Mouse (Mus musculus) hindbrain, embryonic 12.5 days (tissue): ENCODE results near the gene Nelfb. TPM values are rescaled to one million over a fixed set of nuclear protein-coding genes. Genes with fewer than 3 reads are reported as not detected.

Experiments
- ATAC-seq: fragments of 200-750 bp; cut with Nextera tagmentation; 2 replicates; pipeline ENCODE4 v1.8.0; 2017; ENCODE audit warnings: moderate TSS enrichment; ENCODE audit not compliant: low FRiP score
- H3K27ac ChIP-seq: fragments of 300-500 bp; sonication (generic); 2 replicates; pipeline ENCODE4 v1.5.1; 2016; ENCODE audit warnings: mild to moderate bottlenecking
- H3K27me3 ChIP-seq: fragments of 300-500 bp; sonication (generic); 2 replicates; pipeline ENCODE4 v1.6.1; 2016; ENCODE audit warnings: mild to moderate bottlenecking
- H3K36me3 ChIP-seq: fragments of 300-500 bp; sonication (generic); 2 replicates; pipeline ENCODE4 v1.6.1; 2016; ENCODE audit warnings: mild to moderate bottlenecking
- H3K4me1 ChIP-seq: fragments of 300-500 bp; sonication (generic); 2 replicates; pipeline ENCODE4 v1.6.1; 2016
- H3K4me2 ChIP-seq: fragments of 300-500 bp; sonication (generic); replicated peaks from 2 replicates; pipeline ENCODE4 v1.6.1; 2016; ENCODE audit warnings: mild to moderate bottlenecking
- H3K4me3 ChIP-seq: fragments of 300-500 bp; sonication (generic); 2 replicates; pipeline ENCODE4 v1.5.1; 2016; ENCODE audit warnings: mild to moderate bottlenecking
- H3K9ac ChIP-seq: fragments of 300-500 bp; sonication (generic); 2 replicates; pipeline ENCODE4 v1.6.1; 2016; ENCODE audit warnings: mild to moderate bottlenecking, moderate library complexity
- H3K9me3 ChIP-seq: fragments of 300-500 bp; sonication (generic); replicated peaks from 2 replicates; pipeline ENCODE4 v1.6.1; 2016; ENCODE audit warnings: mild to moderate bottlenecking
- WGBS: fragments of 180-500 bp; shearing (Covaris S2); methylation state at CpG from one replicate; pipeline ENCODE4 v1.1.7; 2016; 5-methylcytosine and 5-hydroxymethylcytosine counted together
- polyA plus RNA-seq: library from polyadenylated mRNA; unstranded; fragments of >200 nt; fragmentation: Nextera tagmentation; extraction: Ambion mirVana; gene quantifications from 2 replicates; pipeline ENCODE4 v1.2.1, GENCODE M21; 2016

Nelfb gene
- polyA plus RNA-seq, 1 experiment from 2014 or later: 117 TPM

GRCm38 (mm10) chr2:25170326-25171100 lies 40.8 kb downstream of the Nelfb start:
- no peak overlapping the region for H3K4me3 ChIP-seq
- no peak overlapping the region for H3K4me2 ChIP-seq
- no peaks in the 10 kb centered on the region for H3K36me3 ChIP-seq
- peaks cover 52% of the 10 kb centered on the region for H3K4me1 ChIP-seq
- H3K27me3 ChIP-seq: 0 out of 2 replicates have a peak, but pooled peaks cover 3% of the 10 kb centered on the region
- H3K9ac ChIP-seq: no peak overlapping the region
- no peak for ATAC-seq
- H3K27ac ChIP-seq: 0 out of 2 replicates have a peak overlapping the region, but pooled peaks have one; percentile 57
- no peaks in the 10 kb centered on the region for H3K9me3 ChIP-seq
- WGBS: 69% methylated on average over 10 of the region's 10 CpGs

DNA sequence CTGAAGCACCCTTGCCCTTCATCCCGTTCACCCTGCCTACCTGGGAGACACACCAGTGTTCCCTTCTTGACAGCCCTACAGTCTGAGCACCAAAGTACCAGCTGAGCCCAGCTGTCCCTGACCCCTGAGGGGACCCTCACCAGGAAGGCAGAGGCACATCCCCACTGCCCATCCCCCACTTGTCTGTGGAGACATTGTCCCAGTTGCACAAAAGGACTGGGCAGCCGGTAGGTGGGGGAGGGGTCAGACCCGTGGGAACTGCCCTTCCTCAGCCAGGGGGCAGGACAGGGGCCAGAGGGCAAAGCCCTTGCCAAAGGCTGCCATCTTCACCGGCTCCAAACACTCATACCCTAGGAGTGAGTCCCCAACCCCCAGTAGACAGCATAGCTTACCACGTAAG lies 41.5 kb downstream of the Nelfb start:
- H3K9me3 ChIP-seq: no peaks in the 10 kb centered on the region
- peaks cover 46% of the 10 kb centered on the region for H3K4me1 ChIP-seq
- no peak overlapping the region for H3K4me2 ChIP-seq
- 4% methylated on average over 5 of the region's 5 CpGs for WGBS
- no peaks in the 10 kb centered on the region for H3K36me3 ChIP-seq
- no peaks in the 10 kb centered on the region for H3K27me3 ChIP-seq
- H3K27ac ChIP-seq: peak overlapping the region; percentile 57
- ATAC-seq: no peak
- H3K9ac ChIP-seq: no peak overlapping the region
- no peak overlapping the region for H3K4me3 ChIP-seq

DNA sequence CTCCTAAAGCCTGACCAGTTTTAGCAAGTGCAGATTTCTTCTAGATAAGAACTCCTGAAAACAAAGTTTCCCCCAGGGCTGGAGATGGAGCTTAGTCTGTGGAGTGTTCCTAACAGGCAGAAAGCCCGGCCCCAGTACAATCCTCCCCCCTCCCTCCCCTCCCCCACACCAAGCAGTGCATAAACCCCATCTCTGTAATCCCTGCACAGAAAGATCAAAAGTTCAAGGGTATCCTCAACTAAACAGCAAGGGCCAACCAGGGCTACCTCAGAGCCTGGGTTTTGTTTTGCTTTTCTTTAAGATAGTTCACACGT lies 42.7 kb downstream of the Nelfb start:
- Histone ChIP-seq H3K4me2 (peak overlapping the region; percentile 87), H3K9ac (peak overlapping the region; percentile 68; the same call in 1 of the 2 replicates), H3K4me1 (peaks cover 55% of the 10 kb centered on the region), H3K36me3 (no peaks in the 10 kb centered on the region), H3K27ac (peak overlapping the region; percentile 85), H3K4me3 (peak overlapping the region; percentile 41), H3K9me3 (no peaks in the 10 kb centered on the region), H3K27me3 (no peaks in the 10 kb centered on the region)
- ATAC-seq: no peak; the same call in 1 of the 2 replicates
- 7% methylated on average over 2 of the region's 2 CpGs for WGBS

GRCm38 (mm10) chr2:25167919-25168664 lies 43.2 kb downstream of the Nelfb start:
- ATAC-seq: peak; percentile 79
- 0% methylated on average over 36 of the region's 41 CpGs for WGBS
- H3K9ac ChIP-seq: peak overlapping the region; percentile 68
- peak overlapping the region; percentile 41 for H3K4me3 ChIP-seq
- no peaks in the 10 kb centered on the region for H3K36me3 ChIP-seq
- no peaks in the 10 kb centered on the region for H3K9me3 ChIP-seq
- H3K4me2 ChIP-seq: peak overlapping the region; percentile 87
- peak overlapping the region; percentile 85 for H3K27ac ChIP-seq
- peaks cover 60% of the 10 kb centered on the region for H3K4me1 ChIP-seq
- H3K27me3 ChIP-seq: no peaks in the 10 kb centered on the region

- Histone ChIP-seq H3K4me2 (peak overlapping the region; percentile 87), H3K9ac (peak overlapping the region; percentile 68), H3K27me3 (no peaks in the 10 kb centered on the region), H3K27ac (peak overlapping the region; percentile 85), H3K9me3 (no peaks in the 10 kb centered on the region), H3K36me3 (no peaks in the 10 kb centered on the region), H3K4me3 (peak overlapping the region; percentile 41), H3K4me1 (peaks cover 56% of the 10 kb centered on the region)
- WGBS: 13% methylated on average over 4 of the region's 4 CpGs
- ATAC-seq: peak; percentile 29
These were observed 43.8 kb downstream of the Nelfb start for GRCm38 (mm10) chr2:25167481-25167880.

DNA sequence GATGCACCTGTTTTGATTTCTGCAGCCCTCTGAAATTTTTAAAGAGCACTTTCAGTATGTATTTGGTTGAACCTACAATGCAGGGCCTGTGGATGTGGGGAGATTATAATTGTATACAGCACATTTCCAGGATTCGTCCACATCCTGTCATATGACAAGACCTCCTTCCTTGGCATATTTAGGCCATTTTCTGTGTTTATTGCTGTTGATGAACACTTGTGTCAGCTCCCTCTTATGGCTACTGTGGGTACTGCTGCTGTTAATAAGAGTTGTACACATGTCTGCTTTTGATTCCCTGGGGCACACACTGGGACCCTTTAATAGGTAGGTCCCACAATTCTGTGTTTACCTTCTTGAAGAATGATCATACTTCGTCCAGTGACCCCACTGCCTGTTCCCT lies 53.6 kb downstream of the Nelfb start:
- 53% methylated on average over 2 of the region's 2 CpGs for WGBS
- no peak for ATAC-seq

DNA sequence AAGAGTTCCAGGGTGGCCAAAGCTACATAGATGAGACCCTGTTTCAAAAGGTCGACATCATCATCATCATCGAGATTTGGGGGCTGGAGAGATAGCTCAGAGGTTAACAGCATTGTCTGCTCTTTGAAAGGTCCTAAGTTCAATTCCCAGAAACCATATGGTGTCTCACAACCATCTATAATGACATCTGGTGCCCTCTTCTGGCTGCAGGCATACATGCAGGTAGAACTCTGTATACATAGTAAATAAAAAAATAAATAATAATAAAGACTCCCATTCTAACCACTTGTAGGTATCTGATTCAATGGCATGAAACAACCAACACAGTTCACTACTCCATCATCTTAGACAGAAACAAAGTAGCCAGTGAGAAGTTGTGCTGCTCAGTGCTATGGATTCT lies 54.3 kb downstream of the Nelfb start:
- no peaks in the 10 kb centered on the region for H3K4me1 ChIP-seq
- H3K4me3 ChIP-seq: no peak overlapping the region
- H3K27me3 ChIP-seq: no peaks in the 10 kb centered on the region
- H3K4me2 ChIP-seq: no peak overlapping the region
- H3K9me3 ChIP-seq: no peaks in the 10 kb centered on the region
- H3K27ac ChIP-seq: no peak overlapping the region
- H3K9ac ChIP-seq: no peak overlapping the region
- ATAC-seq: no peak
- WGBS: 41% methylated on average over 2 of the region's 2 CpGs
- no peaks in the 10 kb centered on the region for H3K36me3 ChIP-seq

More for the DNA sequence above, 53.6 kb downstream of the Nelfb start:
- Histone ChIP-seq H3K36me3 (no peaks in the 10 kb centered on the region), H3K27ac (no peak overlapping the region), H3K4me3 (no peak overlapping the region), H3K27me3 (no peaks in the 10 kb centered on the region), H3K9ac (no peak overlapping the region), H3K4me2 (no peak overlapping the region), H3K9me3 (no peaks in the 10 kb centered on the region), H3K4me1 (no peaks in the 10 kb centered on the region)

DNA sequence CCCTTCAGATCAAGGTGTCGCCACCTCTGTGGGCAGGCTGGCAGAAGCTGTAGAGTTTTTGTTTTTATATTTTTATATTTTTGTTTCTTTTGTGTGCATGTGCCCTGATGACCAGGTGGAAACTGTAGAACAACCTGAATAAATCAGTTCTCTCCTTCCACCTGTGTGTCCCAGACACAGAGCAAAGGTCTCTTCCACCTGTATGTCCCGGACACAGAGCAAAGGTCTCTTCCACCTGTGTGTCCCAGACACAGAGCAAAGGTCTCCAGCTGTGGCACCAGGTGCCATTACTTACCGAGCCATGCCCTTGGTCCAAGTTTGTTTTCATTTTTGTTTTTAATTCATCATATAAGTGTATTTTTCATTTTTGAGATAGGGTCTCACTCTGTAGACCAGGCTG lies 55.1 kb downstream of the Nelfb start:
- WGBS: 82% methylated on average over 3 of the region's 3 CpGs
- H3K4me3 ChIP-seq: no peak overlapping the region

DNA sequence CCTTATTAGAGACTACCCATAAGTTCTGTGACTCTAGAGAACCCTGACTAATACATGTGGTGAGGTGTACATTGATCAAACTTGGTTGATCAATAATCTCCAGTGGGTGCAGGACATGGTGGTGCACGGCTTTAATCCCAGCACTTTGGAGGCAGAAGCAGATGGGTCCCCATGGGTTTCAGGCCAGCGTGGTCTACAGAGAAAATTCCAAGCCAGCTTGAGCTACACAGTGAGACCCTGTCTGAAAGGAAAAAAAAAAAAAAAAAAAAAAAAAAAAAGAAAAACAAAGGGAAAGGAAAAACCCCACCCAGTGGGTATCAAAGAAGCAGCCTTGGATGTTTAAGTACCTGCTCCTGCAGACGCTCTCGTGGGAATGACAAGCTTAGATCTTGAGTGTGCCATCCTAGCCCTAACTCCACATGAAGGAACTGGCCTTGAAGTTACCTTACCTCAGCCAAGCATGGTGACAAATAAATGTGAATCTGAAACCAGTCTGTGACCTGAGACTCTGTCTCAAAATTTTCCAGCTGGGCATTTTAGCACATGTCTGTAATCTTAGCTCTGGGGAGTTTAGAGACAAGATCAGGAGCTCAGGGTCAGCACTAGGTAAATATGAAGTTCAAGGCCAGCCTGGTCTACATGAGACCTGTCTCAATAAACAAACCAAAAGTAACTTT lies 59.9 kb downstream of the Nelfb start:
- H3K27me3 ChIP-seq: no peaks in the 10 kb centered on the region
- no peaks in the 10 kb centered on the region for H3K9me3 ChIP-seq
- no peak overlapping the region for H3K4me2 ChIP-seq
- no peak overlapping the region for H3K27ac ChIP-seq
- no peaks in the 10 kb centered on the region for H3K36me3 ChIP-seq
- no peak overlapping the region for H3K4me3 ChIP-seq
- ATAC-seq: no peak
- no peaks in the 10 kb centered on the region for H3K4me1 ChIP-seq
- 79% methylated on average over 4 of the region's 4 CpGs for WGBS
- H3K9ac ChIP-seq: no peak overlapping the region

More for the DNA sequence above, 55.1 kb downstream of the Nelfb start:
- H3K9me3 ChIP-seq: no peaks in the 10 kb centered on the region
- no peaks in the 10 kb centered on the region for H3K36me3 ChIP-seq
- H3K4me2 ChIP-seq: no peak overlapping the region
- H3K27ac ChIP-seq: no peak overlapping the region
- ATAC-seq: no peak
- no peak overlapping the region for H3K9ac ChIP-seq
- no peaks in the 10 kb centered on the region for H3K27me3 ChIP-seq
- H3K4me1 ChIP-seq: no peaks in the 10 kb centered on the region

Other genes with a start within 250 kb of the Nelfb start
- gene Dph7, start 249.1 kb downstream of the Nelfb start, polyA plus RNA-seq: 28.5 and 29.9 TPM in 2 replicates
- gene Mrpl41, start 236.4 kb downstream of the Nelfb start, polyA plus RNA-seq: 141 and 148 TPM in 2 replicates
- 3.8 and 5.0 TPM in 2 replicates for gene Pnpla7, start 235.5 kb downstream of the Nelfb start, polyA plus RNA-seq
- gene Nsmf, start 157.1 kb downstream of the Nelfb start, polyA plus RNA-seq: 108 and 115 TPM in 2 replicates
- gene Entpd8, start 131.2 kb downstream of the Nelfb start, polyA plus RNA-seq: not detected in 2 replicates
- 0.14 and 0.22 TPM in 2 replicates for gene Noxa1, start 116.3 kb downstream of the Nelfb start, polyA plus RNA-seq
- gene Nrarp, start 30.7 kb downstream of the Nelfb start, polyA plus RNA-seq: 70.9 and 76.4 TPM in 2 replicates
- gene Tor4a, start 14.6 kb downstream of the Nelfb start, polyA plus RNA-seq: 1.8 and 2.4 TPM in 2 replicates
- gene Stpg3, start 3.1 kb upstream of the Nelfb start, polyA plus RNA-seq: not detected in 2 replicates
- 0.19 TPM in 1 of 2 replicates, not detected in the other for gene Fam166a, start 7.3 kb upstream of the Nelfb start, polyA plus RNA-seq
- gene Tubb4b, start 13.2 kb upstream of the Nelfb start, polyA plus RNA-seq: 391 and 416 TPM in 2 replicates
- gene Slc34a3, start 22.9 kb upstream of the Nelfb start, polyA plus RNA-seq: not detected in 2 replicates
- gene Rnf224, start 25.3 kb upstream of the Nelfb start, polyA plus RNA-seq: not detected in 2 replicates
- gene Rnf208, start 30.8 kb upstream of the Nelfb start, polyA plus RNA-seq: 37.8 and 40.5 TPM in 2 replicates
- gene Cysrt1, start 31.0 kb upstream of the Nelfb start, polyA plus RNA-seq: not detected in 2 replicates
- 3.5 and 6.2 TPM in 2 replicates for gene AL732309.1, start 35.4 kb upstream of the Nelfb start, polyA plus RNA-seq
- 16.5 and 18.6 TPM in 2 replicates for gene Tmem203, start 44.0 kb upstream of the Nelfb start, polyA plus RNA-seq
- 13.2 and 14.9 TPM in 2 replicates for gene Tprn, start 51.1 kb upstream of the Nelfb start, polyA plus RNA-seq
- gene Ssna1, start 60.9 kb upstream of the Nelfb start, polyA plus RNA-seq: 195 and 201 TPM in 2 replicates
- 147 and 152 TPM in 2 replicates for gene Anapc2, start 61.0 kb upstream of the Nelfb start, polyA plus RNA-seq
- not detected in 2 replicates for gene Tmem210, start 76.7 kb upstream of the Nelfb start, polyA plus RNA-seq
- gene Lrrc26, start 78.4 kb upstream of the Nelfb start, polyA plus RNA-seq: not detected in 2 replicates
- 6.3 and 6.9 TPM in 2 replicates for gene Grin1, start 107.7 kb upstream of the Nelfb start, polyA plus RNA-seq
- gene Man1b1, start 120.8 kb upstream of the Nelfb start, polyA plus RNA-seq: 73.5 and 78.8 TPM in 2 replicates
- gene Dpp7, start 144.9 kb upstream of the Nelfb start, polyA plus RNA-seq: 21.9 and 23.5 TPM in 2 replicates
- gene Uap1l1, start 154.2 kb upstream of the Nelfb start, polyA plus RNA-seq: 5.7 and 7.9 TPM in 2 replicates
- 31.9 and 41.4 TPM in 2 replicates for gene Sapcd2, start 160.8 kb upstream of the Nelfb start, polyA plus RNA-seq
- 0.22 and 0.46 TPM in 2 replicates for gene Entpd2, start 184.4 kb upstream of the Nelfb start, polyA plus RNA-seq
- 216 and 225 TPM in 2 replicates for gene Npdc1, start 187.9 kb upstream of the Nelfb start, polyA plus RNA-seq
- 0.53 TPM in 1 of 2 replicates, not detected in the other for gene Fut7, start 211.8 kb upstream of the Nelfb start, polyA plus RNA-seq
- gene Abca2, start 217.2 kb upstream of the Nelfb start, polyA plus RNA-seq: 10.1 and 10.6 TPM in 2 replicates
- 2.3 and 2.4 TPM in 2 replicates for gene Clic3, start 245.3 kb upstream of the Nelfb start, polyA plus RNA-seq
- 41.6 and 49.4 TPM in 2 replicates for gene Paxx, start 249.6 kb upstream of the Nelfb start, polyA plus RNA-seq